Mouse (Mus musculus): ENCODE measurements around the gene Prrx1.

GRCm38 (mm10) chr1:163285539-163285938 lies 28.0 kb downstream of the Prrx1 start:
- no peak for TF ChIP-seq CTCF (conservative IDR thresholded peaks at IDR 0.05; ENCODE audit: low read length)
- TF ChIP-seq POU5F1 (IDR thresholded peaks at IDR 0.05; ENCODE audit: borderline replicate concordance, low read length), result no peak
- no peak for TF ChIP-seq NANOG (IDR thresholded peaks at IDR 0.05; ENCODE audit: borderline replicate concordance, low read length)

All from E14TG2a.4 (cell line).